Mouse (Mus musculus) brain, adult 10 weeks (tissue): ENCODE results near the gene Serpina1f. TPM values are rescaled to one million over a fixed set of nuclear protein-coding genes. Genes with fewer than 3 reads are reported as not detected.

Experiments
- polyA plus RNA-seq: library from polyadenylated mRNA; stranded (reverse); fragments of 350-450 nt; fragmentation: Illumina TruSeq; extraction: RNeasy Lipid Tissue Mini Kit (QIAGEN cat#74804); gene quantifications from one replicate; pipeline ENCODE4 v1.2.3, GENCODE M21; 2015; ENCODE audit warnings: low read depth, low replicate concordance

The Serpina1f gene
- not detected for polyA plus RNA-seq

DNA sequence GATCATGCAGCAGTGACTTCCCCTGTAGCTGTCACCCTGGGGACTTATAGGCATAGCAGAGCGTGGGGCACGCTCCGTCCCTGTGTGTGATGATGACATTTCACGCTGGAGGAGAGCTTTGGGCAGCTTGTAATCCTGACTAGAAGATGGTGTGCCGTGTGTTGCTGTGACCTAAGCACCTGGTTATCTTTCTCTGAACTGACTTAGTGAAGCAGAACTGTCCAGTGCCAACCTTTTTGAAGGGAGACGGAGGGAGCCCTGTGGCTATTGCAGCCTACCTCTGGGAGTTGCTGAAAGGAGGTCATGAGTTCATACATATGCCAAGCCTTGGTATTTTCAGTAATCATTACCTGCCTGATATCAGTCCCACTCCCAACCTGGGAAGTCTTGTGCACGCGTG lies at the start of gene Serpina1f:
TSS of gene Serpina1f (minus strand) at position 101 of the 400 bp plus-strand sequence.

DNA sequence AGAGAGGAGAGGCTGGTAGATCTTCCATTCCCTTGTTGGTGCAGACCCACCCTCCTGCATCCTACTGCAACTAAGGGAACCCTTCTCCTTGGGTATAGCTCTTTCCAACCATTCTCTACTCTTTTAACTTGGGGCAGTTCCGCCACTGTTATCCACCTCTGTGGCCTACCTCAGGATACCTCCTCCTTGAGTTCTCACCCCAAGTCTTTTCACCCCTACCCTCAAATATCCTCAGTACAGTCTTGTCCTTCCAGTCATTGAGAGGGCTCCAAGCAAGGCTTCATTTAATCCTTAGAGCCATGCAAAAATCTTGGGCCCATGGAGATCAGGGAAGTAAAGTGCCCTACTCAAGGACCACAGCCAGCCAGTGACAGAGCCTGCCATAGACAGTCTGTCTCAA lies 19.3 kb downstream of the Serpina1f start, which contains the start of gene Serpina16:
TSS of gene Serpina16 (minus strand) at position 101 of the 400 bp plus-strand sequence.

GRCm38 (mm10) chr12:103656848-103657626 lies 38.3 kb downstream of the Serpina1f start, which contains the start of gene Serpina6:
Gene Serpina6 (minus strand): TSS chr12:103657212.

Other genes starting within 250 kb of the Serpina1f start
- not detected for gene Ifi27l2b, start 238.3 kb downstream of the Serpina1f start, polyA plus RNA-seq
- gene Ppp4r4, start 163.2 kb downstream of the Serpina1f start, polyA plus RNA-seq: 26.3 TPM
- gene Serpina10, start 64.1 kb downstream of the Serpina1f start, polyA plus RNA-seq: not detected
- gene Serpina6, start 38.3 kb downstream of the Serpina1f start, polyA plus RNA-seq: not detected
- not detected for gene Serpina16, start 19.4 kb downstream of the Serpina1f start, polyA plus RNA-seq
- gene Serpina1d, start 78.1 kb upstream of the Serpina1f start, polyA plus RNA-seq: 0.71 TPM
- 1.8 TPM for gene Serpina1b, start 134.8 kb upstream of the Serpina1f start, polyA plus RNA-seq
- 1.1 TPM for gene Serpina1a, start 168.0 kb upstream of the Serpina1f start, polyA plus RNA-seq
- gene Serpina1c, start 209.4 kb upstream of the Serpina1f start, polyA plus RNA-seq: 1.3 TPM